Mouse (Mus musculus) Patski (cell line): ENCODE data around the gene Atp11b. TPM values are rescaled to one million over a fixed set of nuclear protein-coding genes. Genes with fewer than 3 reads are reported as not detected.

Source experiments
- ATAC-seq: fragments of 100-300 bp; one replicate; pipeline ENCODE4 v1.8.0; 2021
- CTCF ChIA-PET: fragments of 350-600 bp; sonication (Branson Sonifier 250); formaldehyde crosslinking; loops from one replicate; lab custom pipeline; 2022; ENCODE audit warnings: inconsistent platforms; lab: Charles Lee
- POLR2A ChIA-PET: fragments of 350-600 bp; sonication (Branson Sonifier 250); formaldehyde crosslinking; loops from one replicate; lab custom pipeline; 2022; ENCODE audit warnings: antibody characterized with exemption, inconsistent platforms; lab: Charles Lee
- DNase-seq: peaks from one replicate; pipeline ENCODE4 v3.0.0-alpha.2; 2011; ENCODE audit warnings: low read depth, low spot score
- H3K27me3 ChIP-seq: fragments of 371-371 bp; one replicate; pipeline ENCODE4 v1.5.1; 2021
- CTCF ChIP-seq: fragments of 100-300 bp; IDR thresholded peaks from one replicate; pipeline ENCODE4 v1.5.1; 2021
- in situ Hi-C: fragments of 300-500 bp; cut with MboI; formaldehyde crosslinking; loops from 3 replicates; pipeline ENCODE4 v1.11.1; 2018; ENCODE audit warnings: low pct_unique_long_range_greater_than_20kb, mixed read lengths
- polyA plus RNA-seq: library from polyadenylated mRNA; unstranded; gene quantifications from one replicate; pipeline ENCODE4 v1.2.3, GENCODE M21; 2021

Atp11b gene
- polyA plus RNA-seq, 1 experiment from 2014 or later, result 68.3 TPM

GRCm38 (mm10) chr3:35779748-35780147 is 25.8 kb downstream of the Atp11b start:
- TF ChIP-seq CTCF, result no peak
- no peak for ATAC-seq
- no peaks in the 10 kb centered on the region for H3K27me3 ChIP-seq
- CTCF ChIA-PET, result interaction anchor here (0.7 kb wide), 1 partner anchor 20 kb away, joined by 4 read pairs; no protein-coding TSS in a partner anchor
- POLR2A ChIA-PET, result no interaction called here
- in situ Hi-C loops, result no loop called here
- DNase-seq, result no peak

GRCm38 (mm10) chr3:35802040-35802439 is 48.1 kb downstream of the Atp11b start:
- no peak for TF ChIP-seq CTCF
- CTCF ChIA-PET, result interaction anchor here (0.9 kb wide), 1 partner anchor 8 kb away, joined by 3 read pairs; no protein-coding TSS in a partner anchor
- H3K27me3 ChIP-seq, result no peaks in the 10 kb centered on the region
- no peak for DNase-seq
- POLR2A ChIA-PET, result interaction anchor here (0.7 kb wide), 1 partner anchor 33 kb away, joined by 3 read pairs; no protein-coding TSS in a partner anchor
- ATAC-seq, result no peak
- in situ Hi-C loops, result no loop called here

GRCm38 (mm10) chr3:35819887-35820286 is 66.0 kb downstream of the Atp11b start:
- ATAC-seq (no peak), DNase-seq (no peak)
- ChIA-PET CTCF (interaction anchor here (0.7 kb wide), 1 partner anchor 9 kb away, joined by 3 read pairs; no protein-coding TSS in a partner anchor), POLR2A (no interaction called here)
- no peaks in the 10 kb centered on the region for H3K27me3 ChIP-seq
- in situ Hi-C loops, result no loop called here
- no peak for TF ChIP-seq CTCF

GRCm38 (mm10) chr3:35822036-35822435 is 68.1 kb downstream of the Atp11b start:
- ChIA-PET POLR2A (no interaction called here), CTCF (interaction anchor here (0.8 to 1.3 kb wide), 2 partner anchors 10 kb away, joined by 3 to 6 read pairs; no protein-coding TSS in a partner anchor)
- in situ Hi-C loops, result no loop called here
- TF ChIP-seq CTCF, result no peak
- DNase-seq, result no peak
- no peaks in the 10 kb centered on the region for H3K27me3 ChIP-seq
- no peak for ATAC-seq

- CTCF ChIA-PET, result no interaction called here
These were observed 95.4 kb downstream of the Atp11b start for GRCm38 (mm10) chr3:35849326-35849725.

GRCm38 (mm10) chr3:35883267-35883666 is 129.4 kb downstream of the Atp11b start:
- ChIA-PET CTCF (interaction anchor here (1.8 kb wide), 1 partner anchor 44 kb away, joined by 3 read pairs; no protein-coding TSS in a partner anchor), POLR2A (no interaction called here)
- peak; percentile 36 for TF ChIP-seq CTCF
- H3K27me3 ChIP-seq, result no peaks in the 10 kb centered on the region
- ATAC-seq (no peak), DNase-seq (no peak)
- in situ Hi-C loops, result no loop called here

More at GRCm38 (mm10) chr3:35849326-35849725, 95.4 kb downstream of the Atp11b start:
- in situ Hi-C loops, result no loop called here
- POLR2A ChIA-PET, result no interaction called here
- no peak for TF ChIP-seq CTCF
- DNase-seq (no peak), ATAC-seq (no peak)
- H3K27me3 ChIP-seq, result no peaks in the 10 kb centered on the region

- CTCF ChIA-PET, result interaction anchor here (2.1 kb wide), 1 partner anchor 104 kb away, joined by 4 read pairs; no protein-coding TSS in a partner anchor
- in situ Hi-C loops, result no loop called here
- ATAC-seq (no peak), DNase-seq (no peak)
- no peak for TF ChIP-seq CTCF
- no peaks in the 10 kb centered on the region for H3K27me3 ChIP-seq
- POLR2A ChIA-PET, result no interaction called here
These were observed 135.6 kb downstream of the Atp11b start for GRCm38 (mm10) chr3:35889531-35889930.

- CTCF ChIA-PET, result interaction anchor here (2.1 kb wide), 1 partner anchor 103 kb away, joined by 4 read pairs; no protein-coding TSS in a partner anchor
- in situ Hi-C loops, result no loop called here
- POLR2A ChIA-PET, result no interaction called here
These were observed 137.2 kb downstream of the Atp11b start for GRCm38 (mm10) chr3:35891123-35891522.

GRCm38 (mm10) chr3:35893156-35893555 is 139.2 kb downstream of the Atp11b start:
- in situ Hi-C loops, result no loop called here
- ChIA-PET POLR2A (no interaction called here), CTCF (no interaction called here)
- no peaks in the 10 kb centered on the region for H3K27me3 ChIP-seq
- TF ChIP-seq CTCF, result no peak
- no peak for DNase-seq
- no peak for ATAC-seq

More at GRCm38 (mm10) chr3:35891123-35891522, 137.2 kb downstream of the Atp11b start:
- no peak for DNase-seq
- TF ChIP-seq CTCF, result no peak
- ATAC-seq, result no peak
- H3K27me3 ChIP-seq, result no peaks in the 10 kb centered on the region

GRCm38 (mm10) chr3:35897900-35898299 is 144.0 kb downstream of the Atp11b start:
- ChIA-PET POLR2A (no interaction called here), CTCF (no interaction called here)
- in situ Hi-C loops, result no loop called here
- no peak for TF ChIP-seq CTCF
- H3K27me3 ChIP-seq, result no peaks in the 10 kb centered on the region
- DNase-seq, result no peak
- no peak for ATAC-seq

GRCm38 (mm10) chr3:35899109-35899508 is 145.2 kb downstream of the Atp11b start:
- POLR2A ChIA-PET, result no interaction called here
- no peak for TF ChIP-seq CTCF
- in situ Hi-C loops, result no loop called here
- no peaks in the 10 kb centered on the region for H3K27me3 ChIP-seq
- ATAC-seq (no peak), DNase-seq (no peak)
- CTCF ChIA-PET, result no interaction called here
